Mouse (Mus musculus) subcutaneous adipose tissue, adult 2 months (tissue): ENCODE results near the gene Mpv17l. TPM values are rescaled to one million over a fixed set of nuclear protein-coding genes. Genes with fewer than 3 reads are reported as not detected.

Experiments
- polyA plus RNA-seq: library from polyadenylated mRNA; depleted of rRNA; stranded (reverse); fragments of >200 nt; gene quantifications from 2 replicates; pipeline ENCODE4 v1.2.3, GENCODE M21; 2012; ENCODE audit warnings: low replicate concordance; rRNA removed

Gene Mpv17l
- polyA plus RNA-seq, result 3.5 and 5.8 TPM in 2 replicates

GRCm38 (mm10) chr16:13902888-13903483 lies at the start of gene Mpv17l, which contains the start of gene Pdxdc1:
Mpv17l (plus strand) TSS chr16:13903161.
Pdxdc1 (minus strand) TSS chr16:13903131.

DNA sequence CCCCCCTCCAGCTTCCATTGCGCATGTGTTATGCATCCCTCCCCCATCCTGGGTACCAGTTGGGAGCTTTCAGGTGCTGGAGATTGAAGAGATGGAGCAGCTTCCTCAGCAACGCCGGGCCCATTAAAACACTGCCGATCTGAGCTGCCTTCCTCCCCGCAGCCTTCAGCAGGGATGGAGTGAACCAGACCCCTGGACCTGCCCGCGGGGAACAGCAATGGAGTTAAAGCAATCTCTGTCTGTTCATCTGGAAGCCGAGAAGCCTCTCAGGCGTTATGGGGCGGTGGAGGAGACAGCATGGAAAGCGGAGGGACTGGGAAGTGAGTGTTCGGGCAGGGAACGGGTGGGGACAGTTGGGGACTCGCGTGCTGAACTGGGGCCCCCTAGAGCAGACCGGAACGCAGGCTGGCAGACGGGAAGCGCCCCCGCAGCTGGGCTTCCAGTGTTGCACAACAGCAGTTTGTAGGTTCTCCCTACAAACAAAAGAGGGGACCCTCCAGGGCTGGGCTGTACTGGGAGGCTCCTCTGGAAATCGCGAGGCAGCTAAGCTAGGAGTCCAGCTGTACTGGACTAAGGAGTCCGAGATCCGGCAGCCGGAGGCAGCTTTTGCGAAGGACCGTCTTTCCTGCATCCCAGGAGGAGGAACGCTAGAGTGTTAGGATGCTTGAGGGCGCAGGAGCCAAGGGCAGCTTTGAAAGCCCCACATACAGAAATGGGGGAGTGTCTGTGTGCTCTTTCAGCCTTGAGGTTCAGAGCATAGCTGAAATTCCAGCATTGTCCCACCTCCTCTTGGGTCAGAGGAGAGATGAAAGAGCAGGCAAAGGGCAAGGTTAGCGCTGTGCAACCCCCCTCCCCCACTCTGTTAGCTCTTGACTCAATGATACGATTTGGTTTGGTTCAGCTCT lies 83.9 kb downstream of the Mpv17l start, which contains the start of the genes 2900011O08Rik and Ifitm7:
Gene 2900011O08Rik (plus strand): TSS at position 31 of the 905 bp plus-strand sequence.
Gene Ifitm7 (minus strand): TSS at position 315 of the 905 bp plus-strand sequence.

Other genes starting within 250 kb of the Mpv17l start
- 13.5 and 20.8 TPM in 2 replicates for gene Parn, start 235.0 kb upstream of the Mpv17l start, polyA plus RNA-seq
- 46.2 and 49.2 TPM in 2 replicates for gene Bfar, start 231.3 kb upstream of the Mpv17l start, polyA plus RNA-seq
- gene 3110001I22Rik, start 231.2 kb upstream of the Mpv17l start, polyA plus RNA-seq, result 1.5 and 1.9 TPM in 2 replicates
- 5.0 TPM in 1 of 2 replicates, not detected in the other for gene Pla2g10, start 172.2 kb upstream of the Mpv17l start, polyA plus RNA-seq
- gene Rrn3, start 122.5 kb upstream of the Mpv17l start, polyA plus RNA-seq, result 16.4 and 20.5 TPM in 2 replicates
- 68.8 and 71.7 TPM in 2 replicates for gene Ntan1, start 84.3 kb upstream of the Mpv17l start, polyA plus RNA-seq
- gene Pdxdc1, start within 50 bp of the Mpv17l start, polyA plus RNA-seq, result 118 and 135 TPM in 2 replicates
- 0.54 TPM in 1 of 2 replicates, not detected in the other for gene 2900011O08Rik, start 83.4 kb downstream of the Mpv17l start, polyA plus RNA-seq
- gene Ifitm7, start 83.7 kb downstream of the Mpv17l start, polyA plus RNA-seq, result not detected in 2 replicates